Mouse (Mus musculus) MEL (cell line): ENCODE results near the gene Ermap. TPM values are rescaled to one million over a fixed set of nuclear protein-coding genes. Genes with fewer than 3 reads are reported as not detected.

ENCODE experiments used
- DNase-seq: peaks from one replicate; pipeline ENCODE4 v3.0.0; 2011; ENCODE audit warnings: low read depth, low spot score
- H3K27ac ChIP-seq: 2 replicates; pipeline ENCODE4 v1.5.1; 2012; ENCODE audit warnings: low read depth, mild to moderate bottlenecking, control low read depth, low read length, moderate library complexity; ENCODE audit not compliant: control insufficient read depth
- H3K27me3 ChIP-seq, 2 experiments: fragments of 150-350 bp in 1 of 2; sonication (generic) in 1 of 2; 2 replicates each; pipeline ENCODE4 v1.6.1; 2012; ENCODE audit warnings: low read length in 2 of 2, mild to moderate bottlenecking in 2 of 2, improper control_type of control experiment in 1 of 2, moderate library complexity in 1 of 2; ENCODE audit not compliant: insufficient read depth in 2 of 2, control insufficient read depth in 1 of 2
- H3K36me3 ChIP-seq, 2 experiments: 2 replicates each; pipeline ENCODE4 v1.6.1; 2012 to 2014; ENCODE audit warnings: low read length in 2 of 2, improper control_type of control experiment in 1 of 2, inconsistent platforms in 1 of 2, mild to moderate bottlenecking in 1 of 2; ENCODE audit not compliant: insufficient read depth in 2 of 2, control insufficient read depth in 1 of 2
- H3K4me1 ChIP-seq, 2 experiments: fragments of 150-350 bp in 1 of 2; sonication (generic) in 1 of 2; 2 replicates each; pipeline ENCODE4 v1.6.1; 2012; ENCODE audit warnings: low read length in 2 of 2, improper control_type of control experiment in 1 of 2, mild to moderate bottlenecking in 1 of 2; ENCODE audit not compliant: insufficient read depth in 2 of 2, control insufficient read depth in 1 of 2
- H3K4me3 ChIP-seq, 2 experiments: fragments of 150-350 bp in 1 of 2; sonication (generic) in 1 of 2; 2 replicates each; pipeline ENCODE4 v1.5.1; 2012; ENCODE audit warnings: low read depth in 2 of 2, low read length in 2 of 2, mild to moderate bottlenecking in 2 of 2, moderate library complexity in 2 of 2, control low read depth in 1 of 2, improper control_type of control experiment in 1 of 2; ENCODE audit not compliant: control insufficient read depth in 1 of 2, insufficient read depth in 1 of 2
- H3K79me2 ChIP-seq: 2 replicates; pipeline ENCODE4 v1.6.1; 2012; ENCODE audit warnings: mild to moderate bottlenecking, low read length, moderate library complexity; ENCODE audit not compliant: control insufficient read depth, poor library complexity, insufficient read depth
- H3K9ac ChIP-seq: 2 replicates; pipeline ENCODE4 v1.6.1; 2012; ENCODE audit warnings: low read depth, mild to moderate bottlenecking, control low read depth, low read length, moderate library complexity; ENCODE audit not compliant: control insufficient read depth, poor library complexity, severe bottlenecking
- H3K9me3 ChIP-seq: fragments of 150-350 bp; sonication (generic); replicated peaks from 2 replicates; pipeline ENCODE4 v1.6.1; 2012; ENCODE audit warnings: mild to moderate bottlenecking, low read length, improper control_type of control experiment, moderate library complexity; ENCODE audit not compliant: insufficient read depth
- BHLHE40 ChIP-seq: IDR thresholded peaks from 2 replicates; pipeline ENCODE4 v1.6.1; 2012; ENCODE audit warnings: low read depth, mild to moderate bottlenecking, inconsistent platforms, low read length, improper control_type of control experiment, borderline replicate concordance
- CTCF ChIP-seq, 3 experiments: IDR thresholded peaks in 2 of 3; conservative IDR thresholded peaks in 1 of 3; 2 replicates each; pipeline ENCODE4 v1.5.1; 2011 to 2012; ENCODE audit warnings: low read length in 3 of 3, low read depth in 2 of 3, mild to moderate bottlenecking in 2 of 3, improper control_type of control experiment in 1 of 3, inconsistent platforms in 1 of 3, mixed read lengths in 1 of 3, moderate library complexity in 1 of 3; ENCODE audit not compliant: control insufficient read depth in 1 of 3, insufficient read depth in 1 of 3, poor library complexity in 1 of 3, severe bottlenecking in 1 of 3
- ELF1 ChIP-seq: IDR thresholded peaks from 2 replicates; pipeline ENCODE4 v1.6.1; 2014; ENCODE audit warnings: low read depth, mild to moderate bottlenecking, inconsistent platforms, low read length, improper control_type of control experiment, moderate library complexity
- ETS1 ChIP-seq: IDR thresholded peaks from 2 replicates; pipeline ENCODE4 v1.6.1; 2012; ENCODE audit warnings: low read depth, mild to moderate bottlenecking, inconsistent platforms, low read length, improper control_type of control experiment, moderate library complexity
- GABPA ChIP-seq: IDR thresholded peaks from 2 replicates; pipeline ENCODE4 v1.6.1; 2012; ENCODE audit warnings: low read depth, mild to moderate bottlenecking, inconsistent platforms, low read length, improper control_type of control experiment, moderate library complexity
- HCFC1 ChIP-seq: IDR thresholded peaks from 2 replicates; pipeline ENCODE4 v1.6.1; 2012; ENCODE audit warnings: low read depth, mild to moderate bottlenecking, inconsistent platforms, low read length, improper control_type of control experiment, moderate library complexity
- JUND ChIP-seq: IDR thresholded peaks from 2 replicates; pipeline ENCODE4 v1.6.1; 2011; ENCODE audit warnings: low read depth, mild to moderate bottlenecking, improper control_type of control experiment, low read length
- MAFK ChIP-seq: IDR thresholded peaks from 2 replicates; pipeline ENCODE4 v1.6.1; 2011; ENCODE audit warnings: low read depth, mild to moderate bottlenecking, low read length, improper control_type of control experiment, borderline replicate concordance
- MAX ChIP-seq: IDR thresholded peaks from 2 replicates; pipeline ENCODE4 v1.6.1; 2011; ENCODE audit warnings: low read length, improper control_type of control experiment
- MXI1 ChIP-seq: IDR thresholded peaks from 2 replicates; pipeline ENCODE4 v1.6.1; 2011; ENCODE audit warnings: mild to moderate bottlenecking, low read depth, low read length, improper control_type of control experiment
- MYB ChIP-seq: IDR thresholded peaks from 2 replicates; pipeline ENCODE4 v1.6.1; 2011; ENCODE audit warnings: mild to moderate bottlenecking, low read depth, low read length, improper control_type of control experiment
- MYC ChIP-seq: IDR thresholded peaks from 2 replicates; pipeline ENCODE4 v1.6.1; 2011; ENCODE audit warnings: low read depth, mild to moderate bottlenecking, low read length, improper control_type of control experiment, moderate library complexity
- POLR2A ChIP-seq, 2 experiments: IDR thresholded peaks; 2 replicates each; pipeline ENCODE4 v1.6.1; 2011 to 2012; ENCODE audit warnings: low read length in 2 of 2, mild to moderate bottlenecking in 2 of 2, control low read depth in 1 of 2, improper control_type of control experiment in 1 of 2, low read depth in 1 of 2, moderate library complexity in 1 of 2; ENCODE audit not compliant: control insufficient read depth in 1 of 2, insufficient read depth in 1 of 2, poor library complexity in 1 of 2
- POLR2AphosphoS2 ChIP-seq: IDR thresholded peaks from 2 replicates; pipeline ENCODE4 v1.6.1; 2011; ENCODE audit warnings: low read length, improper control_type of control experiment
- POLR2AphosphoS5 ChIP-seq: IDR thresholded peaks from 2 replicates; pipeline ENCODE4 v1.6.1; 2012; ENCODE audit warnings: low read depth, borderline replicate concordance, mild to moderate bottlenecking, inconsistent platforms, low read length, moderate library complexity, mixed read lengths
- RCOR1 ChIP-seq: IDR thresholded peaks from 2 replicates; pipeline ENCODE4 v1.6.1; 2012; ENCODE audit warnings: low read depth, mild to moderate bottlenecking, inconsistent platforms, low read length, improper control_type of control experiment
- SMC3 ChIP-seq: IDR thresholded peaks from 2 replicates; pipeline ENCODE4 v1.6.1; 2011; ENCODE audit warnings: low read depth, low read length, improper control_type of control experiment
- TCF12 ChIP-seq: IDR thresholded peaks from 2 replicates; pipeline ENCODE4 v1.6.1; 2014; ENCODE audit warnings: low read depth, mild to moderate bottlenecking, inconsistent platforms, low read length, improper control_type of control experiment, moderate library complexity
- ZKSCAN1 ChIP-seq: IDR thresholded peaks from 2 replicates; pipeline ENCODE4 v1.6.1; 2012; ENCODE audit warnings: low read depth, mild to moderate bottlenecking, inconsistent platforms, low read length, improper control_type of control experiment, moderate library complexity
- ZMIZ1 ChIP-seq: IDR thresholded peaks from 2 replicates; pipeline ENCODE4 v1.6.1; 2012; ENCODE audit warnings: low read depth, mild to moderate bottlenecking, inconsistent platforms, low read length, improper control_type of control experiment, moderate library complexity
- polyA plus RNA-seq, 2 experiments: library from polyadenylated mRNA; stranded (reverse) in 1 of 2; unstranded in 1 of 2; fragments of >175 nt in 1 of 2; fragments of >200 nt in 1 of 2; gene quantifications; 2 replicates each; pipeline versions ENCODE4 v1.2.1 to v1.2.4; 2012; ENCODE audit warnings: low replicate concordance in 2 of 2, low read depth in 1 of 2; ENCODE audit not compliant: insufficient read length in 2 of 2, insufficient read depth in 1 of 2, missing spikeins in 1 of 2
- total RNA-seq: library from RNA; depleted of rRNA; stranded (reverse); fragments of 300-350 nt; gene quantifications from 2 replicates; pipeline ENCODE4 v1.2.3, GENCODE M21; 2012

Gene Ermap
- total and polyA plus RNA-seq, 3 experiments: 44.1 to 247 (median 138) TPM

GRCm38 (mm10) chr4:119239181-119239682 lies 49.4 kb upstream of the Ermap start (continued):
- TF ChIP-seq MXI1 (peak; percentile 87; the same call in 1 of the 2 replicates), CTCF (IDR thresholded peaks at IDR 0.05 in 2 of 3, conservative IDR thresholded peaks at IDR 0.05 in 1 of 3; ENCODE audit: control insufficient read depth in 1 of 3, insufficient read depth in 1 of 3, low read depth in 2 of 3, low read length in 3 of 3, poor library complexity in 1 of 3, severe bottlenecking in 1 of 3) (peak; percentile 53 to 91 (median 82)), MYB (no peak), MAFK (no peak)
- TF ChIP-seq, all 39 proteins: peak for 13

DNA sequence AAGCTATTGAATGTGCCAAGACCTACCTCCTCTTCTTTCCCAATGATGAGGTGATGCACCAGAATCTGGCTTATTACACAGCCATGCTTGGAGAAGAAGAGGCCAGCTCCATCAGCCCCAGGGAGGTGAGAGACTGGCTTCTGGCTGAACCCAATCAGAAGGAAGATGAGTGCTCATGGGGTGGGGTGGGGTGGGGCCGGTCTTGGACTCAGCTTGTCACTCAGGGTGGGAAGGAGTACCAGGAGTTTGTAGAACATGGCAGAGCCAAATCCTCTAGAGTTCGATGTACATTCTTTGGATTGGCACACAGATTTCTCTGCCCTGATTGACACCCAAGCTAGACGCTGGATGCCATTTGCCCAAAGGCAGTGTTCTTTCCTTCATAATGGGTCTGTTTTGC lies 48.9 kb upstream of the Ermap start:
- peaks cover 0 to 7% of the 10 kb centered on the region in 2 experiments; a peak in 3 of 4 replicates for H3K36me3 ChIP-seq
- no peak overlapping the region for H3K4me3 ChIP-seq
- H3K4me1 ChIP-seq: no peaks in the 10 kb centered on the region; a peak in 2 of 4 replicates
- peaks cover 2% of the 10 kb centered on the region; the same call in 1 of the 2 replicates for H3K79me2 ChIP-seq
- no peaks in the 10 kb centered on the region for H3K27me3 ChIP-seq
- no peaks in the 10 kb centered on the region for H3K9me3 ChIP-seq
- no peak overlapping the region; the same call in 1 of the 2 replicates for H3K9ac ChIP-seq
- TF ChIP-seq POLR2A (IDR thresholded peaks at IDR 0.05; ENCODE audit: control insufficient read depth in 1 of 2, insufficient read depth in 1 of 2, low read depth in 1 of 2, low read length in 2 of 2, poor library complexity in 1 of 2) (no peak), MAX (no peak), ETS1 (no peak), RCOR1 (no peak), BHLHE40 (no peak), GABPA (no peak), ELF1 (no peak), ZMIZ1 (no peak)
- H3K27ac ChIP-seq: no peak overlapping the region
- no peak for DNase-seq

DNA sequence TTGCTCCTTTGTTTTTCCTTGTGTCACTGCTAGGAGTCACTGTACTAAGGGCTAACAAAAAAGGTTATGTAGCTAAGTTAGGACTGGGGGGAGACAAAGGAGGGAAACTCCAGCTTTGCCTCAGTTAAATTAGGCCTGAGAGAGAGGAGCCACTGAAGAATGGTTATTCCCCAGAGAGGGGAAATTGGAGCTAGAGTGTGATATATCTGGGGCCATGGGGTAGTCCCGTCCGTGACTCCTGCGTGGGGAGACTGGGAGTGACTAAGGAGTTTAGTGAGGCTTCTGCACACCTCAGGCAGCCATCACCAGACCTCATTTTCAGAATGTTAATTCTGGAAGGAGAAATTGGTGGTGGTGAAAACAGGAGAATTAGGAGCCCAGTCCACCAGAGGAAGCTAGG lies 44.5 kb upstream of the Ermap start:
- Histone ChIP-seq H3K9me3 (no peaks in the 10 kb centered on the region), H3K27me3 (no peaks in the 10 kb centered on the region), H3K36me3 (peaks cover 0 to 13% of the 10 kb centered on the region in 2 experiments; a peak in 2 of 4 replicates), H3K9ac (peak overlapping the region; percentile 84; the same call in 1 of the 2 replicates), H3K4me3 (peak overlapping the region in 1 of 2 experiments; percentile 92; a peak in 3 of 4 replicates), H3K4me1 (peaks cover 3 to 4% of the 10 kb centered on the region in 2 experiments; a peak in 2 of 4 replicates), H3K79me2 (peaks cover 14% of the 10 kb centered on the region), H3K27ac (no peak overlapping the region)
- DNase-seq: no peak
- no peak for TF ChIP-seq ETS1
- no peak for TF ChIP-seq TCF12
- TF ChIP-seq MAFK: no peak
- TF ChIP-seq HCFC1: no peak
- TF ChIP-seq ZKSCAN1: no peak
- TF ChIP-seq MYC: no peak
- no peak for TF ChIP-seq ZMIZ1
- TF ChIP-seq POLR2AphosphoS5: no peak
- TF ChIP-seq ELF1: no peak
- no peak for TF ChIP-seq CTCF (IDR thresholded peaks at IDR 0.05 in 2 of 3, conservative IDR thresholded peaks at IDR 0.05 in 1 of 3; ENCODE audit: control insufficient read depth in 1 of 3, insufficient read depth in 1 of 3, low read depth in 2 of 3, low read length in 3 of 3, poor library complexity in 1 of 3, severe bottlenecking in 1 of 3)
- no peak for TF ChIP-seq SMC3
- no peak for TF ChIP-seq POLR2AphosphoS2
- TF ChIP-seq JUND: no peak
